Mouse (Mus musculus) layer of hippocampus, adult 18-20 months (tissue): ENCODE data around the gene Olfr177. TPM values are rescaled to one million over a fixed set of nuclear protein-coding genes. Genes with fewer than 3 reads are reported as not detected.

Source experiments
- DNase-seq, 2 experiments: peaks; one replicate each; pipeline ENCODE4 v3.0.0; 2022; ENCODE audit warnings: low spot score in 2 of 2
- long read RNA-seq: library from polyadenylated mRNA; stranded (forward); transcript quantifications from one replicate; pipeline ENCODE4 v2.0.0, GENCODE M21; 2021
- total RNA-seq, 2 experiments: library from RNA; stranded (reverse); gene quantifications; 2 replicates each; pipeline ENCODE4 v1.2.3; 2021

Olfr177 gene
- total RNA-seq, result not detected
- long read RNA-seq, result 0 reads

- DNase-seq, result no peak
Measured at GRCm38 (mm10) chr16:58874668-58875067, at the start of gene Olfr177. Gene Olfr177 (minus strand): TSS chr16:58874768.

GRCm38 (mm10) chr16:58891963-58892362 is 17.4 kb upstream of the Olfr177 start, which contains the start of gene Olfr178:
Gene Olfr178 (minus strand): TSS chr16:58892063.
- no peak for DNase-seq

GRCm38 (mm10) chr16:58884416-58884815 is 9.8 kb upstream of the Olfr177 start:
- DNase-seq, result no peak

DNA sequence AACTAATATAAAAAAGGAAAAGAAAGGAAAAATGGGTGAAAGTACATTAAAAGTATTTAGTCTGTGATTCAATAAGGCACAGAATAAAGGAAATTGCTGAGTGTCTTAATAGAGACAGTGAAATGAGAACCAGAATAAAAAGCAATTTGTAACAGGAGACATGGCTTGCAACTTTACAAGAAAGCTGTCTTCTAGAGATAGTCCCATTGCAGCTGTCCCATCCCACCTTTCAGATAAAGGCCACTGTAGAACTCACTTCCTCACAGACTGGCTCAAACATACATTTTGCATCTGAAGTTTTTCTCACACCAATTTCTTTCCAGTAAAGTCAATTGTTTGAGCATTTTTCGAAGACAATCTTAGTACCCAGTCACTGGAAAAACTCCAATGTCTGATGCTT is 13.1 kb downstream of the Olfr177 start:
- no peak for DNase-seq

GRCm38 (mm10) chr16:58860032-58860737 is 14.4 kb downstream of the Olfr177 start:
- no peak for DNase-seq

DNA sequence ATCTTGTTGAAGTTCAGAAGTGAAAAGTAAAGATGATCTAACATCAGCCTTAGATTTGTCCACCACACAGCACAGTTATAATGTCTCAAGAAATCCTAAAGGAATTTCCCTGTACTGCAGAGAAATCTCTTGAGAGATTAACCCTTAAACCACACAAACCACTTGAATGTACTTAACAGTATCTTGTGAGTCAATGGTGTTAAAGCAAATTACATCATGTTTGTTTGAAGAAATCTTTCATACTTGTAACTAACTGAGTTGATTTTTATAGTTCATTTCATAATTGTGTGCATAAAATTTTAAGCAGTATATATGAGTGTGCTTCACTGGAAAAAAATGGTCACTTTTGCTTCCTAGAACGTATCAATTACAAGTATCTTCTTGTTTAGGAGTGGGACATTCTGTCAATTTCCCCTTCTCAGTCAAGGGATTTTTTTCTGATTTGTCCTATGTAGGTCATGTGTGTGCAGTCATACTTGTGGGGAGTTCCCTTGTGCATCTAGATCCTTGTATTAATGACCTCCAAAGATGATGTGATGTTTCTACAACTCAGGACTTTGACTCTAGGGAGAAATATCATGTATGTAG is 47.7 kb downstream of the Olfr177 start, which contains the start of gene Olfr175-ps1:
Gene Olfr175-ps1, minus strand, starts transcription at position 51 of the 588 bp plus-strand sequence.
- no peak for DNase-seq

Other genes with a start within 250 kb of the Olfr177 start
- not detected for gene E330017A01Rik, start 236.0 kb downstream of the Olfr177 start, total RNA-seq
- gene Cpox, start 204.5 kb downstream of the Olfr177 start, total RNA-seq, result 10 to 100 TPM; 51.6 to 52.7 TPM
- not detected for gene Gpr15, start 155.7 kb downstream of the Olfr177 start, total RNA-seq
- 100 to 1,000 TPM in 1 of 2 experiments, 10 to 100 TPM in 1; 95.5 to 101 TPM for gene Cldnd1, start 146.9 kb downstream of the Olfr177 start, total RNA-seq
- not detected for gene Olfr172, start 111.6 kb downstream of the Olfr177 start, total RNA-seq
- not detected for gene Olfr173, start 74.5 kb downstream of the Olfr177 start, total RNA-seq
- not detected for gene Olfr175-ps1, start 48.0 kb downstream of the Olfr177 start, total RNA-seq
- gene Olfr178, start 17.3 kb upstream of the Olfr177 start, total RNA-seq, result not detected
- gene Olfr181, start 54.0 kb upstream of the Olfr177 start, total RNA-seq, result not detected
- gene Olfr180, start 54.6 kb upstream of the Olfr177 start, total RNA-seq, result not detected
- not detected for gene Olfr183, start 120.6 kb upstream of the Olfr177 start, total RNA-seq
- not detected for gene Olfr186, start 155.5 kb upstream of the Olfr177 start, total RNA-seq
- not detected for gene Olfr187, start 165.0 kb upstream of the Olfr177 start, total RNA-seq
- gene Olfr190, start 203.2 kb upstream of the Olfr177 start, total RNA-seq, result not detected
- gene Olfr191, start 215.1 kb upstream of the Olfr177 start, total RNA-seq, result not detected
- gene Olfr193, start 237.1 kb upstream of the Olfr177 start, total RNA-seq, result not detected
- not detected for gene Olfr194, start 246.3 kb upstream of the Olfr177 start, total RNA-seq